Mouse (Mus musculus): ENCODE results near the gene Slco2a1.

GRCm38 (mm10) chr9:103008079-103008855, 19.8 kb downstream of the Slco2a1 start:
- TF ChIP-seq POLR2AphosphoS5 (IDR thresholded peaks at IDR 0.05; ENCODE audit: insufficient replicate concordance, low read depth, low read length) (no peak), GATA1 (IDR thresholded peaks at IDR 0.05; ENCODE audit: borderline replicate concordance, low read length) (no peak), CTCF (IDR thresholded peaks at IDR 0.05; ENCODE audit: low read depth, low read length) (no peak), TAL1 (conservative IDR thresholded peaks at IDR 0.05; ENCODE audit: low read depth, low read length) (no peak), GATA2 (IDR thresholded peaks at IDR 0.05; ENCODE audit: borderline replicate concordance, low read depth, low read length) (no peak)
